Mouse (Mus musculus): ENCODE data around the gene Drd2.

DNA sequence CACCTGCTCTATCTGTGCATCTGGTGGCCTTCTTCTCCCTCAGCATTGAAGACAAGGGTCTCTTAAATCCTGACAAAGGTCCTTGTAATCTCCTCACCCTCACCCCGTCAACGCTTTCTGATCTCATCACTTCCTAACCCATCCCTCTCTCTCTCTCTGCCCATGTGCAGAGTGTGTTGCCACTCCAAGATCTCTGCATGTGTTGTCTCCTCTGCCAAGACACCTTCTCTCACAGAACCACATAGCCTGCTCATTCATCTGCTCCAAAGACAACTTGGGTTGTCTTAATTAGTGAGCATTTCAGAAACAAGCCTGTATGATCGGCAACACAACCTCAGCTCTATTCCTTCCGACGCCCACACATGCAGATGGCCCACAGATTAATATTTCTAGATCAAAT lies 83.4 kb downstream of the Drd2 start:
- TF ChIP-seq CTCF (IDR thresholded peaks at IDR 0.05; ENCODE audit: low read depth): no peak
- TF ChIP-seq EP300 (IDR thresholded peaks at IDR 0.05; ENCODE audit: low read depth): no peak
